Mouse (Mus musculus): ENCODE measurements around the gene Acvr1c.

DNA sequence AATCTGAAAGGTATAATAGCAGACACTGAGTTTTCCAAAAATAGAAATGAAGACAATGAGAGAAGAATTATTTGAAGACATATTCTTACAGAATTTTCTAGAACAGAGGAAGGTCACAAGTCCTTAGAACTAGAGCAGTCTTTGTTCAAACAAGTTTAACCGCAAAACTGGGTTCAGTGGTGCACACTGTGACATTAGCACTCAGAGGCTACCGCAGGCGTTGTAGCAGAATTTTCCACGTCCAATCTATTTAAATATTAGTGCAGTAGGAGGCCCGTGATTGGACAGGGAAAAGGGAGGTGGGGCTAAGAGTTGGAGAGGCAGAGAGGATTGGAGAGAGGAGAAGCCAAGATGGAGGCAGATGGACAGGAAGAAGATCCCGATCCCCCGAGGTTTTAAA lies 81.2 kb downstream of the Acvr1c start:
- TF ChIP-seq CTCF (IDR thresholded peaks at IDR 0.05; ENCODE audit: low read depth) (no peak), EP300 (optimal IDR thresholded peaks at IDR 0.05) (no peak)
